ENCODE assay signal across 8 mouse cellular contexts in the genomic region with DNA sequence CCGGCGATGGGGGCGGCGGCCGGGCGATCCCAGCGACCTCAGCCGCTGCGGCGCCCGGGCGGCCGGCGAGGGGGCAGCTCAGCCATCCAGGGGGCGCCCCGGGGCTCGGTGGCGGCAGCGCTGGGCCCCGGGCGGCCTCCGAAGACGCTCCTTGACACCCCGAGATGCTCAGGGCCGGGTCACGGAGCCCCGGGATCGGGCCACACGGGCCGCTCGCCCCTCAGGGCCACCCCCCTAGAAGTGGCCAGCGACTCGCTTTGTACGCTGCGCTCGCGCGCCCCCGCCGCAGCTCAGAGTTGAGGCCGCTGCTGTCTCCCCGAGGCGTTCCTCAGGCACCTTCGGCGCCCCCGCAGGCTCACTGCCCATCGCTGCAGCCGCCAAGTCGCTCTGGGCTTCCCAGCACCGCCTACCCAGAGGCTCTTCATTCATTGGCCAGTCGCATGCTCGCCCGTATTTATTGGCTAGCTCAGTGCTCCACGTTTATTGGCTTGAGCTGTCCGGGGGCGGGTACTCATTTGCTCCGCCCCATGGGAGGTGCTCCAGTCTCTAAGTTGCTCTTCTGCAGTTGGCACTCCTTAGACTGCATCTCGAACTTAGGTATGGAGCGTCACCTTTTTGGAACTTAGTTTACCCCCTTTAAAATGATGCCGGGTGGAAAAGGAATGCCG. TPM values are rescaled to one million over a fixed set of nuclear protein-coding genes. Genes with fewer than 3 reads are reported as not detected.
DNase-seq lines count a peak whose midpoint lies in the region; ATAC-seq and TF ChIP-seq lines count a peak whose summit lies in the region.

A gene (minus strand): TSS at position 357 of the 668 bp plus-strand sequence.

- H3K36me3 ChIP-seq in hindbrain, embryonic 10.5 days = peaks cover 3% of the 10 kb centered on the region; the same call in 1 of the 2 replicates
- H3K36me3 ChIP-seq in lung, postnatal 0 days (ENCODE audit: insufficient read depth, low read length) = no peaks in the 10 kb centered on the region

- H3K4me3 ChIP-seq in hindbrain, embryonic 10.5 days = peak within 1 kb of the TSS; percentile 87
- peak within 1 kb of the TSS; percentile 82 for H3K4me3 ChIP-seq in lung, postnatal 0 days (ENCODE audit: low read depth, low read length)

- peak; percentile 48 for TF ChIP-seq CTCF in lung, postnatal 0 days (IDR thresholded peaks at IDR 0.05)

- under 1% methylated on average over 61 of the region's 61 CpGs for WGBS in hindbrain, embryonic 10.5 days
- 2% methylated on average over 31 of the region's 61 CpGs for WGBS in lung, postnatal 0 days

- peak; percentile 79 for ATAC-seq in frontal cortex, adult (ENCODE audit: low TSS enrichment)
- ATAC-seq in lung, postnatal 0 days = peak; percentile 95

- peak within 1 kb of the TSS; percentile 100 for H3K4me2 ChIP-seq in lung, postnatal 0 days (replicated peaks; ENCODE audit: low read depth, low read length)

- H3K9me3 ChIP-seq in hindbrain, embryonic 10.5 days = no peaks in the 10 kb centered on the region
- H3K9me3 ChIP-seq in lung, postnatal 0 days (ENCODE audit: low read length) = no peaks in the 10 kb centered on the region

- no peaks in the 10 kb centered on the region for H3K27me3 ChIP-seq in hindbrain, embryonic 10.5 days (ENCODE audit: insufficient read depth, poor library complexity, severe bottlenecking)
- no peaks in the 10 kb centered on the region for H3K27me3 ChIP-seq in lung, postnatal 0 days (replicated peaks; ENCODE audit: insufficient read depth, low read length)

- 0 out of 2 replicates have a peak, but pooled peaks have one; percentile 18 for TF ChIP-seq EP300 in lung, postnatal 0 days (IDR thresholded peaks at IDR 0.05)

- H3K27ac ChIP-seq in hindbrain, embryonic 10.5 days = peak within 1 kb of the TSS; percentile 95
- H3K27ac ChIP-seq in lung, postnatal 0 days (ENCODE audit: low read length) = peak within 1 kb of the TSS; percentile 84

- peak; percentile 97 for DNase-seq in MN1 (ENCODE audit: low spot score)
- peak; percentile 99 for DNase-seq in cerebellum, adult 9-10 months
- peak; percentile 94 for DNase-seq in hindbrain, embryonic 10.5 days (ENCODE audit: low spot score)
- DNase-seq in layer of hippocampus, adult 9-11 months = peak; percentile 99
- DNase-seq in lung, postnatal 0 days (ENCODE audit: low spot score) = peak; percentile 99
- peak; percentile 89 for DNase-seq in ovary, postnatal 14 days (ENCODE audit: low spot score)
- peak; percentile 96 for DNase-seq in thymus, postnatal 14 days

- peak within 1 kb of the TSS; percentile 76 for H3K9ac ChIP-seq in lung, postnatal 0 days (replicated peaks; ENCODE audit: low read depth)

- H3K4me1 ChIP-seq in hindbrain, embryonic 10.5 days (replicated peaks) = peaks cover 59% of the 10 kb centered on the region
- peaks cover 35% of the 10 kb centered on the region; the same call in 1 of the 2 replicates for H3K4me1 ChIP-seq in lung, postnatal 0 days (ENCODE audit: insufficient read depth, low read depth, low read length)

RNA-seq across cellular contexts. Expression of the gene that starts here (rescaled TPM):
- 14.9 and 22.1 TPM in 2 replicates for polyA plus RNA-seq in hindbrain, embryonic 10.5 days (2016; fragmentation: Nextera tagmentation; extraction: Ambion mirVana)
- polyA plus RNA-seq in lung, postnatal 0 days (2015; fragmentation: Nextera tagmentation; extraction: Ambion mirVana) = 19.2 and 19.4 TPM in 2 replicates

Comparison
In these comparisons a context has a peak if more than half of its experiments do, and no peak if none do; other contexts are left out.
1. Peak in every context shown above with its lines: DNase-seq, ATAC-seq, H3K4me3 ChIP-seq and H3K27ac ChIP-seq.